Mouse (Mus musculus): ENCODE measurements around the gene Anp32b. TPM values are rescaled to one million over a fixed set of nuclear protein-coding genes. Genes with fewer than 3 reads are reported as not detected.

Gene Anp32b
- polyA plus RNA-seq, 1 experiment = 90.5 TPM

- no peak overlapping the region for H3K27ac ChIP-seq (replicated peaks; ENCODE audit: low read depth, low read length)
- no peaks in the 10 kb centered on the region for H3K4me1 ChIP-seq (ENCODE audit: control insufficient read depth, insufficient read depth, insufficient read length, low read length)
- H3K4me3 ChIP-seq (ENCODE audit: insufficient read depth, low read depth, low read length) = no peak overlapping the region
Measured at GRCm38 (mm10) chr4:46479081-46479480, 28.4 kb downstream of the Anp32b start.

- no peak overlapping the region for H3K4me3 ChIP-seq (ENCODE audit: insufficient read depth, low read depth, low read length)
- 0 out of 2 replicates have a peak overlapping the region, but pooled peaks have one; percentile 54 for H3K27ac ChIP-seq (replicated peaks; ENCODE audit: low read depth, low read length)
- H3K4me1 ChIP-seq (ENCODE audit: control insufficient read depth, insufficient read depth, insufficient read length, low read length) = 0 out of 2 replicates have a peak, but pooled peaks cover 4% of the 10 kb centered on the region
Measured at GRCm38 (mm10) chr4:46485696-46486417, 35.2 kb downstream of the Anp32b start.

- Histone ChIP-seq H3K27ac (replicated peaks; ENCODE audit: low read depth, low read length) (no peak overlapping the region), H3K4me3 (ENCODE audit: insufficient read depth, low read depth, low read length) (no peak overlapping the region)
Measured at GRCm38 (mm10) chr4:46487348-46487747, 36.6 kb downstream of the Anp32b start.

GRCm38 (mm10) chr4:46489028-46489925 is 38.6 kb downstream of the Anp32b start, which contains the start of gene Nans:
Gene Nans (plus strand): TSS chr4:46489248.
- H3K27ac ChIP-seq (replicated peaks; ENCODE audit: low read depth, low read length) = no peak within 1 kb of the TSS
- H3K4me1 ChIP-seq (ENCODE audit: control insufficient read depth, insufficient read depth, insufficient read length, low read length) = 0 out of 2 replicates have a peak, but pooled peaks cover 4% of the 10 kb centered on the region
- H3K4me3 ChIP-seq (ENCODE audit: insufficient read depth, low read depth, low read length) = peak within 1 kb of the TSS; percentile 79

More at GRCm38 (mm10) chr4:46487348-46487747, 36.6 kb downstream of the Anp32b start:
- H3K4me1 ChIP-seq (ENCODE audit: control insufficient read depth, insufficient read depth, insufficient read length, low read length) = 0 out of 2 replicates have a peak, but pooled peaks cover 4% of the 10 kb centered on the region

GRCm38 (mm10) chr4:46493071-46493470 is 42.4 kb downstream of the Anp32b start:
- Histone ChIP-seq H3K4me1 (ENCODE audit: control insufficient read depth, insufficient read depth, insufficient read length, low read length) (no peaks in the 10 kb centered on the region), H3K4me3 (ENCODE audit: insufficient read depth, low read depth, low read length) (no peak overlapping the region), H3K27ac (replicated peaks; ENCODE audit: low read depth, low read length) (no peak overlapping the region)

GRCm38 (mm10) chr4:46495543-46495942 is 44.8 kb downstream of the Anp32b start:
- no peak overlapping the region for H3K4me3 ChIP-seq (ENCODE audit: insufficient read depth, low read depth, low read length)
- H3K4me1 ChIP-seq (ENCODE audit: control insufficient read depth, insufficient read depth, insufficient read length, low read length) = no peaks in the 10 kb centered on the region
- no peak overlapping the region for H3K27ac ChIP-seq (replicated peaks; ENCODE audit: low read depth, low read length)

- H3K4me1 ChIP-seq (ENCODE audit: control insufficient read depth, insufficient read depth, insufficient read length, low read length) = no peaks in the 10 kb centered on the region
- no peak overlapping the region for H3K27ac ChIP-seq (replicated peaks; ENCODE audit: low read depth, low read length)
- H3K4me3 ChIP-seq (ENCODE audit: insufficient read depth, low read depth, low read length) = no peak overlapping the region
Measured at GRCm38 (mm10) chr4:46497286-46497892, 46.7 kb downstream of the Anp32b start.

- Histone ChIP-seq H3K4me1 (ENCODE audit: control insufficient read depth, insufficient read depth, insufficient read length, low read length) (no peaks in the 10 kb centered on the region), H3K4me3 (ENCODE audit: insufficient read depth, low read depth, low read length) (no peak overlapping the region), H3K27ac (replicated peaks; ENCODE audit: low read depth, low read length) (no peak overlapping the region)
Measured at GRCm38 (mm10) chr4:46498511-46498910, 47.8 kb downstream of the Anp32b start.

- H3K27ac ChIP-seq (replicated peaks; ENCODE audit: low read depth, low read length) = no peak overlapping the region
- H3K4me3 ChIP-seq (ENCODE audit: insufficient read depth, low read depth, low read length) = no peak overlapping the region
- H3K4me1 ChIP-seq (ENCODE audit: control insufficient read depth, insufficient read depth, insufficient read length, low read length) = no peaks in the 10 kb centered on the region
Measured at GRCm38 (mm10) chr4:46498976-46499375, 48.3 kb downstream of the Anp32b start.

GRCm38 (mm10) chr4:46502606-46503502 is 52.2 kb downstream of the Anp32b start:
- Histone ChIP-seq H3K4me3 (ENCODE audit: insufficient read depth, low read depth, low read length) (no peak overlapping the region), H3K4me1 (ENCODE audit: control insufficient read depth, insufficient read depth, insufficient read length, low read length) (no peaks in the 10 kb centered on the region), H3K27ac (replicated peaks; ENCODE audit: low read depth, low read length) (no peak overlapping the region)

- H3K4me1 ChIP-seq (ENCODE audit: control insufficient read depth, insufficient read depth, insufficient read length, low read length) = no peaks in the 10 kb centered on the region
Measured at GRCm38 (mm10) chr4:46503881-46504280, 53.2 kb downstream of the Anp32b start.

GRCm38 (mm10) chr4:46505361-46506057 is 54.8 kb downstream of the Anp32b start:
- Histone ChIP-seq H3K4me3 (ENCODE audit: insufficient read depth, low read depth, low read length) (no peak overlapping the region), H3K4me1 (ENCODE audit: control insufficient read depth, insufficient read depth, insufficient read length, low read length) (no peaks in the 10 kb centered on the region), H3K27ac (replicated peaks; ENCODE audit: low read depth, low read length) (no peak overlapping the region)

More at GRCm38 (mm10) chr4:46503881-46504280, 53.2 kb downstream of the Anp32b start:
- H3K27ac ChIP-seq (replicated peaks; ENCODE audit: low read depth, low read length) = no peak overlapping the region
- no peak overlapping the region for H3K4me3 ChIP-seq (ENCODE audit: insufficient read depth, low read depth, low read length)

GRCm38 (mm10) chr4:46506801-46507610 is 56.3 kb downstream of the Anp32b start:
- Histone ChIP-seq H3K27ac (replicated peaks; ENCODE audit: low read depth, low read length) (no peak overlapping the region), H3K4me3 (ENCODE audit: insufficient read depth, low read depth, low read length) (peak overlapping the region; percentile 61), H3K4me1 (ENCODE audit: control insufficient read depth, insufficient read depth, insufficient read length, low read length) (no peaks in the 10 kb centered on the region)
